Mouse (Mus musculus) embryonic facial prominence, embryonic 14.5 days (tissue): ENCODE data around the gene Eef1e1. TPM values are rescaled to one million over a fixed set of nuclear protein-coding genes. Genes with fewer than 3 reads are reported as not detected.

Source experiments
- ATAC-seq: fragments of 200-750 bp; cut with Nextera tagmentation; 2 replicates; pipeline ENCODE4 v1.8.0; 2017; ENCODE audit warnings: low read depth, moderate number of reproducible peaks, moderate TSS enrichment
- DNase-seq: peaks from one replicate; pipeline ENCODE4 v3.0.0-alpha.2; 2015; ENCODE audit warnings: low spot score
- H3K27ac ChIP-seq: fragments of 300-500 bp; sonication (generic); replicated peaks from 2 replicates; pipeline ENCODE4 v1.5.1; 2014; ENCODE audit warnings: low read depth, mild to moderate bottlenecking, low read length, moderate library complexity
- H3K27me3 ChIP-seq: fragments of 300-500 bp; sonication (generic); replicated peaks from 2 replicates; pipeline ENCODE4 v1.6.1; 2014; ENCODE audit warnings: low read length; ENCODE audit not compliant: control insufficient read depth, insufficient read depth
- H3K36me3 ChIP-seq: fragments of 300-500 bp; sonication (generic); 2 replicates; pipeline ENCODE4 v1.6.1; 2014; ENCODE audit warnings: low read length, mixed read lengths; ENCODE audit not compliant: control insufficient read depth, insufficient read depth
- H3K4me1 ChIP-seq: fragments of 300-500 bp; sonication (generic); 2 replicates; pipeline ENCODE4 v1.6.1; 2014; ENCODE audit warnings: antibody characterized with exemption, low read length; ENCODE audit not compliant: control insufficient read depth, insufficient read depth
- H3K4me2 ChIP-seq: fragments of 300-500 bp; sonication (generic); 2 replicates; pipeline ENCODE4 v1.6.1; 2014; ENCODE audit warnings: low read depth, mild to moderate bottlenecking, low read length, moderate library complexity, mixed read lengths
- H3K4me3 ChIP-seq: fragments of 300-500 bp; sonication (generic); 2 replicates; pipeline ENCODE4 v1.5.1; 2014; ENCODE audit warnings: low read depth, mild to moderate bottlenecking, low read length
- H3K9ac ChIP-seq: fragments of 300-500 bp; sonication (generic); 2 replicates; pipeline ENCODE4 v1.6.1; 2014; ENCODE audit warnings: low read depth, mild to moderate bottlenecking, low read length, moderate library complexity, mixed read lengths
- H3K9me3 ChIP-seq: fragments of 300-500 bp; sonication (generic); 2 replicates; pipeline ENCODE4 v1.6.1; 2016; ENCODE audit warnings: low read length; ENCODE audit not compliant: control insufficient read depth
- whole genome bisulfite sequencing: fragments of 180-500 bp; shearing (Covaris S2); extraction: QIAGEN DNeasy Blood & Tissue Kit; methylation state at CpG from one replicate; pipeline ENCODE4 v1.1.7; 2014; 5-methylcytosine and 5-hydroxymethylcytosine counted together
- polyA plus RNA-seq: library from polyadenylated mRNA; unstranded; fragments of >200 nt; fragmentation: Nextera tagmentation; extraction: Ambion mirVana; gene quantifications from 2 replicates; pipeline ENCODE4 v1.2.1, GENCODE M21; 2014

Eef1e1 gene
- polyA plus RNA-seq, 1 experiment from 2014 or later: 42.6 TPM

DNA sequence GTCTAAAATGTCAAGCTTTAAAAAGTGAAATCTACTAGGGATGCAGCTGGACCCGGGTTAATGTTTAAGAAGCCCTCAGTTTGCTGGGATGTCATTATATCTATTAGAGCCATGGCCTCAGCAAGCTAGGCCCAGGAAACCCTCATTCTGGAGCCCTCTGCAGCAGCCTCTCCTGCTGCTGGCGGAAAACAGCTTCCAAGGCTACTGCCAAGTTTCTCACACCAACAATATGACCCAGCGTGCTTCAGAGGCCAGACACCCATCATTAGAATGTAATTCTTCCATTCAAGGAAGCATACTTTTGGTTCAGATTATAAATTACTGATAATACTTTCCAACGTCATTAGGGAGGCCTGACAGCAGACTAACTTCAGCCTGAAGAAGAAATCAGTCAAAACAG is 42.0 kb downstream of the Eef1e1 start:
- Histone ChIP-seq H3K4me1 (no peaks in the 10 kb centered on the region), H3K4me3 (no peak overlapping the region), H3K27ac (no peak overlapping the region), H3K27me3 (no peaks in the 10 kb centered on the region), H3K9me3 (no peaks in the 10 kb centered on the region), H3K36me3 (0 out of 2 replicates have a peak, but pooled peaks cover 20% of the 10 kb centered on the region), H3K9ac (no peak overlapping the region), H3K4me2 (no peak overlapping the region)
- 83% methylated on average over 4 of the region's 4 CpGs for WGBS
- no peak for ATAC-seq
- DNase-seq: no peak

DNA sequence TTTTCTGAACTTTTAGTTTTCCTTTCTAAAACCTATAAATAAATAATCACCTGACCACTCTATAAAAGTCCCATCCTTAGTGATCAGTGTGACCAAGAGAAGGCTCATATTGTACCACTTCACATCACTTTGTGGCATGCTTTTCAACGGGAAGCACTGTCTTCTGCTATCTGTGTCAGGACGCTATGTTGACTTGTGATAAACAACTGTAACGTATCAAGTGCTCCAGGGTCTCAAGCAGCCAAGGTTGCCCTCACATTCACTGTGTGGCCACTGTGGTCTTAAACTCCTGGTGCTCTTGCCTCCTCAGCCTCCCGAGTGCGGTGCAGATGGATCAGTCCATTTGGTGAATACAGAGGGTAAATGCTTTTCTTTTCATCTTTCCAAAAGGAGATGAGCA is 43.2 kb downstream of the Eef1e1 start:
- no peak overlapping the region for H3K4me3 ChIP-seq
- H3K9me3 ChIP-seq: no peaks in the 10 kb centered on the region
- H3K4me1 ChIP-seq: no peaks in the 10 kb centered on the region
- WGBS: 88% methylated on average over 5 of the region's 5 CpGs
- DNase-seq (no peak), ATAC-seq (no peak)
- H3K36me3 ChIP-seq: 0 out of 2 replicates have a peak, but pooled peaks cover 23% of the 10 kb centered on the region
- H3K9ac ChIP-seq: no peak overlapping the region
- H3K4me2 ChIP-seq: no peak overlapping the region
- H3K27me3 ChIP-seq: no peaks in the 10 kb centered on the region
- H3K27ac ChIP-seq: no peak overlapping the region

DNA sequence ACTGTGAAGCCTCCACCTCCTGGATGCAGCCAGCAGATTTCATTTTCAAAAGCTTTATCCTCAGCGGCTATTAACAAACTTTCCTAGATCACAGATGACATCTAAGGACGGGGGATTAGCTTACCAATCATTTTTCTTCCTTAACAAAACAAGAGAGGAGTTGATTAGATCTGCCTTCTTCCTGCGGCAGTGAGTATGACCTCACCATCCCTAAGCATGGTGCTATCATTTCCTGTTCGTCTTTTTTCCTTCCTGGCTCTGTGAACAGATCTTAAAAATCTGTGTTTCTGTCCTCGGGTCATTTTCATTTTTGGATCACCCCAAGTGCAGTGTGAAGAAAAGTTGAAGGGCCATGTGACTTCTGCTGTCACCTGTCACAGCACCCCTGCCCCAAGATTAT is 44.6 kb downstream of the Eef1e1 start:
- no peaks in the 10 kb centered on the region for H3K9me3 ChIP-seq
- ATAC-seq: no peak
- H3K4me3 ChIP-seq: no peak overlapping the region
- no peak overlapping the region for H3K27ac ChIP-seq
- H3K9ac ChIP-seq: no peak overlapping the region
- 0 out of 2 replicates have a peak, but pooled peaks cover 26% of the 10 kb centered on the region for H3K36me3 ChIP-seq
- no peak for DNase-seq
- no peaks in the 10 kb centered on the region for H3K4me1 ChIP-seq
- H3K27me3 ChIP-seq: no peaks in the 10 kb centered on the region
- WGBS: 44% methylated on average over 5 of the region's 5 CpGs
- H3K4me2 ChIP-seq: no peak overlapping the region

DNA sequence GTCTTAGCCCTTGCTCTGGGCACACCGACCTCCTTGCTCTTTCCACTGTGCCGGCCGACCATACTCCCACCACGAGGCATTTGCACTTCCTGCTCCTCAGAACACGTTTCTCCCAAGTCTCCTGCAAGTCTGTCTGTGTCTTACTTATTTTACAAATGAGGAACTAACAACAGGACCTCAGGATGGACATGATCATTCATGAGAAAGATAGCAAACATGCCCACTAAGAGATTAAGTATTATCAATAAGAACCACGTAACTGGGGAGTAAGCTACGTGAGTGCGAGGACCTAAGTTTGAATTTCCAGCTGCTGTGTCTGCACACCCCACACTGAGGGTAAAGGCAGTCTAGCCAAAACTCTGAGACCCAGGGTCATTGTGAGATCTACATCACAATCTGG is 45.3 kb downstream of the Eef1e1 start:
- H3K9me3 ChIP-seq: no peaks in the 10 kb centered on the region
- ATAC-seq: no peak
- no peaks in the 10 kb centered on the region for H3K27me3 ChIP-seq
- no peak overlapping the region for H3K9ac ChIP-seq
- 0 out of 2 replicates have a peak, but pooled peaks cover 26% of the 10 kb centered on the region for H3K36me3 ChIP-seq
- no peak overlapping the region for H3K4me2 ChIP-seq
- DNase-seq: no peak
- no peak overlapping the region for H3K4me3 ChIP-seq
- H3K4me1 ChIP-seq: no peaks in the 10 kb centered on the region
- 87% methylated on average over 8 of the region's 8 CpGs for WGBS
- no peak overlapping the region for H3K27ac ChIP-seq

DNA sequence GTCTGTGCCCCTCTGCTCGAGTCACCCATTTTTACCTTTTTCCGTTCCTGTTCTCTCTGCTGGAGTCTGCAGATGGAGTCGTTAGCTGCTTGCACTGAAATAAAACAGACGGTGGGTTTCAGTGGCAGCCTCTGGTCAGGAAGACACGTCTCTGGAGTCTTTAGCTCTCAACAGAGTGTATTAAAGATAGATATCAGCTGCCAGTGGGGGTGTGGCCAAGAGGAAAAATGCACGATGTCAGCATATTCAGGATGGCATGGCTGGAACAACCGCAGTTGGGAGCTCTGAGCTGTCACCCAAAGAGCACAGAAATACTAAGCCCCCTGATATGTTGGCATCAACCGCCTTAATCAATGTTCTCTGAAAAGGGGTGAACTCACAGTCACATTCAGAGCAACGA is 46.2 kb downstream of the Eef1e1 start:
- no peak overlapping the region for H3K4me2 ChIP-seq
- H3K9ac ChIP-seq: no peak overlapping the region
- 0 out of 2 replicates have a peak, but pooled peaks cover 26% of the 10 kb centered on the region for H3K36me3 ChIP-seq
- no peak overlapping the region for H3K4me3 ChIP-seq
- no peak overlapping the region for H3K27ac ChIP-seq
- H3K9me3 ChIP-seq: no peaks in the 10 kb centered on the region
- no peaks in the 10 kb centered on the region for H3K27me3 ChIP-seq
- 86% methylated on average over 9 of the region's 9 CpGs for WGBS
- no peaks in the 10 kb centered on the region for H3K4me1 ChIP-seq
- ATAC-seq (no peak), DNase-seq (no peak)

DNA sequence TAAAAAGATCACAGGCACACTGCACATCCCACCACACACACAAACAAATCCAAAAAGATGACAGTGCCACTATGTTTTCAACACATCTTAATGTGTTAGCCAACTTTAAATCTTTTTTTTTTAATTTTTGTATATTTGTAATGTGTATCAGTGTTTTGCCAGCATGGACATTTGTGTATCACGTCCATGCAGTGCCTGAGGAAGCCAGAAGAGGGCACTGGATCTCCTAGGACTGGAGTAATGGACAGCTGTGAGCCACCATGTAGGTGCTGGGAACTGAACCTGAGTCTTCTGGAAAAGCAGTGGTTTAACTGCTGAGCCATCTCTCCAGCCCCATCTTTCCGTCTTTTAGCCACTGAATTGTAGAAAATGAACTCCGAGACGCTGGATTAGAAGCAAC is 46.7 kb downstream of the Eef1e1 start:
- Histone ChIP-seq H3K4me1 (no peaks in the 10 kb centered on the region), H3K27ac (no peak overlapping the region), H3K27me3 (no peaks in the 10 kb centered on the region), H3K36me3 (0 out of 2 replicates have a peak, but pooled peaks cover 26% of the 10 kb centered on the region), H3K9ac (no peak overlapping the region), H3K9me3 (no peaks in the 10 kb centered on the region), H3K4me2 (no peak overlapping the region), H3K4me3 (no peak overlapping the region)
- DNase-seq: no peak
- WGBS: 94% methylated on average over 4 of the region's 4 CpGs
- no peak for ATAC-seq

DNA sequence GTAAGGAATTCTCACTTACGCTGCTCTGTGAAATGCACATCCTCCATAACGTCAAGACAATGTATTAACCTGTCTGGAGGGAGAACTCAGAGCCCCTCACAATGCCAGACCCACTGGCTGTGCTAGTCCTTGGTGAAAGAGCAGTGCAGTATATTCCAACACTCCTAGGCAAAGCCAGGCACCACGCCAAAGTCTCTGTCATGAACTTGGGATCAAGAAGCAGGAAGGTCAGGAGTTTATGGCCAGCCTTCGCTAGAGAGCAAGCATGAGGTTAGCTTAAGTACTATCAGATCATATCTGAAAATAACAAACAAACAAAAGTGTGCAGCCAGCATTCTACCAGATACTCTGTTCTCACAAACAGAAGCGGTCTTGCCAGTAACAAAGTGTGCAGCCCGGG is 48.5 kb downstream of the Eef1e1 start:
- H3K9ac ChIP-seq: no peak overlapping the region
- no peak overlapping the region for H3K4me2 ChIP-seq
- no peaks in the 10 kb centered on the region for H3K27me3 ChIP-seq
- 83% methylated on average over 6 of the region's 6 CpGs for WGBS
- H3K36me3 ChIP-seq: 0 out of 2 replicates have a peak, but pooled peaks cover 18% of the 10 kb centered on the region
- H3K4me3 ChIP-seq: no peak overlapping the region
- no peak for ATAC-seq
- no peak for DNase-seq
- H3K9me3 ChIP-seq: no peaks in the 10 kb centered on the region
- no peak overlapping the region for H3K27ac ChIP-seq
- no peaks in the 10 kb centered on the region for H3K4me1 ChIP-seq

DNA sequence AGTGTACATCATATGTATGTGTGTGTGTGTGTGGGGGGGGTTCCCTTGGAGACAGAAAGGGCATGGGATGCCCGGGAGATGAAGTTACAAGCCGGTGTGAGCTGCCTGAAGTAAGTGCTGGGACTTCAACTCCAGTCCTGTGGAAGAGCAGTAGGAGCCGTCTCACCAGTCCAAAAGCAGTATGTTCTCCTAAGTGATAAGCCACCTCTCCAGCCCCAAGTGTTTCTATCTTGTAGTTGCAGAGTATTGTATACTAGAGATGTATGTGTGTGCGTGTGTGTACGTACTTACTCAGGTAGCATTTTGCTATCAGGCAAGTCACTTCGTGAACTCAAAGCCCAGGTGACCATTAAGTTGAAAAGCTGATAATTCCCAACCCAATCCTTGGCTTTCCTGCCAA is 51.7 kb downstream of the Eef1e1 start:
- H3K9ac ChIP-seq: no peak overlapping the region
- H3K4me2 ChIP-seq: no peak overlapping the region
- WGBS: 95% methylated on average over 6 of the region's 6 CpGs
- no peaks in the 10 kb centered on the region for H3K4me1 ChIP-seq
- ATAC-seq (no peak), DNase-seq (no peak)
- H3K36me3 ChIP-seq: peaks cover 18% of the 10 kb centered on the region; the same call in 1 of the 2 replicates
- no peak overlapping the region for H3K4me3 ChIP-seq
- no peaks in the 10 kb centered on the region for H3K27me3 ChIP-seq
- H3K9me3 ChIP-seq: no peaks in the 10 kb centered on the region
- H3K27ac ChIP-seq: no peak overlapping the region

DNA sequence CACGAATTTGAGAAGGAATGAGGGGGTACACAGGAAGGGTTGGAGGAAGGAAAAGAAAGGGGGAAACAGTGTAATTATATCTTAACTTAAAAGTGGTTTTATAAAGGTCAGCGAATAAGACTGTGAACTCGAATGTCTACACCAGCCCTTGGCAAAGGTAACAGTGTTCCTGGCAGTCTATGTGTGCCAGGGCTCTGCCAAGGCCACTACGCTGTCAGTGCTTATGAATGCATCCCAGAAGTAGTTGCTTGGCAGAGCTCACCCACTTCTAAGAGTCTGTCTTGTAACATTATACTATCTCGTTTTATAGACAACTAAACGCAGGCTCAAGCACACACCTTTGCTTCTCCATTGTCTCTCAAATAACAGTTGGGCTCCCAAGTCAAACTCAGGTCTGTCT is 53.5 kb downstream of the Eef1e1 start:
- WGBS: 73% methylated on average over 6 of the region's 6 CpGs

More for the DNA sequence above, 53.5 kb downstream of the Eef1e1 start:
- H3K9ac ChIP-seq: no peak overlapping the region
- H3K27ac ChIP-seq: no peak overlapping the region
- H3K4me3 ChIP-seq: no peak overlapping the region
- ATAC-seq (no peak), DNase-seq (no peak)
- H3K9me3 ChIP-seq: no peaks in the 10 kb centered on the region
- no peaks in the 10 kb centered on the region for H3K27me3 ChIP-seq
- peaks cover 13% of the 10 kb centered on the region; the same call in 1 of the 2 replicates for H3K36me3 ChIP-seq
- H3K4me2 ChIP-seq: no peak overlapping the region
- no peaks in the 10 kb centered on the region for H3K4me1 ChIP-seq
